Mouse (Mus musculus) brown adipose tissue, adult 24 weeks (tissue): ENCODE measurements around the gene Gm128. TPM values are rescaled to one million over a fixed set of nuclear protein-coding genes. Genes with fewer than 3 reads are reported as not detected.
"Not testable (repeated sequence)": the region's sequence is repeated elsewhere in the genome, so short reads cannot be mapped to it uniquely, and the experiment has no call there.

Experiments
- H3K27ac ChIP-seq: fragments of 200-500 bp; replicated peaks from 2 replicates; pipeline ENCODE4 v1.5.1; 2012; ENCODE audit warnings: low read depth, mild to moderate bottlenecking, low read length
- H3K4me1 ChIP-seq: fragments of 200-500 bp; 2 replicates; pipeline ENCODE4 v1.6.1; 2012; ENCODE audit warnings: low read length, mixed read lengths; ENCODE audit not compliant: control insufficient read depth, insufficient read depth, insufficient read length
- H3K4me3 ChIP-seq: fragments of 200-500 bp; 2 replicates; pipeline ENCODE4 v1.5.1; 2012; ENCODE audit warnings: low read depth, mild to moderate bottlenecking, low read length, moderate library complexity; ENCODE audit not compliant: insufficient read depth
- polyA plus RNA-seq: library from polyadenylated mRNA; stranded (reverse); fragments of >200 nt; gene quantifications from 2 replicates; pipeline ENCODE4 v1.2.4, GENCODE M21; 2012; ENCODE audit not compliant: missing spikeins, insufficient read depth, insufficient read length

The Gm128 gene
- polyA plus RNA-seq, 1 experiment = not detected

DNA sequence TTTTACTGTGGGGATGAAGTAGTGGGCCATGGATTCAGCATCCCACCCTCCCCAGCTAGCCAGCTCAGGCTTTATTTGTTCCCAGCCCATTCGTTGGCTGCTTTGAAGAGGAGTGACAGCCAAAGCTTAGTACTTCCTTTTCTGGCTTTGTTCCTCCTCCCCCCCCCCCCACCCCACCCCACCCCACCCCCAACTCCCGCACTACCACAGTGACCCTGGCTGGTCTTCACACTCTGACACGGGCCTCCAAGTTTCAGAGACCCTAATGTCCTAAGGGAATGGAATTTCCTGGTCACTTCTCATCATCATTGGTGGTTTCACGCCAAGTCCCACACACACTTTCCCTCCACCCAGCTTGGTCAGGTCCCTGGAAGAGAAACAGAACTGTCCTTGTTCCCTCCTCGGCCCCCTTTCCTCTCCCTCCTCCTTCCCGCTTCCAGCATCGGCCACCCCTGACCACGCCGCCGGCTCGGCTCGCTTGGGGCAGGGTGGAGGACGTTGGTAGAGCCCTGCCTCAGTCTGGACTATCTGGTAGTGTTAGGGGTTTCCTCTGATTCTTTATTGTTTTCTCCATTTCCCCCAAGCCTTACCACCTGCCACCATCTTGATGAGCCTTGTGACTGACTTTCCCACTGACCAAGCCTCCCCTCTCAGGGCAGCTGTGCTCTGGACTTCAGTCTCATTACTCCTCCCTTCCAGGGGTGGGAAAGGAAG lies 11.5 kb downstream of the Gm128 start:
- Histone ChIP-seq H3K4me1 (peaks cover 20% of the 10 kb centered on the region), H3K4me3 (peak overlapping the region; percentile 88), H3K27ac (peak overlapping the region; percentile 88)

- Histone ChIP-seq H3K27ac (peak overlapping the region; percentile 73), H3K4me1 (peaks cover 20% of the 10 kb centered on the region), H3K4me3 (peak overlapping the region; percentile 88)
Observed at GRCm38 (mm10) chr3:95228894-95229780, 12.3 kb downstream of the Gm128 start.

DNA sequence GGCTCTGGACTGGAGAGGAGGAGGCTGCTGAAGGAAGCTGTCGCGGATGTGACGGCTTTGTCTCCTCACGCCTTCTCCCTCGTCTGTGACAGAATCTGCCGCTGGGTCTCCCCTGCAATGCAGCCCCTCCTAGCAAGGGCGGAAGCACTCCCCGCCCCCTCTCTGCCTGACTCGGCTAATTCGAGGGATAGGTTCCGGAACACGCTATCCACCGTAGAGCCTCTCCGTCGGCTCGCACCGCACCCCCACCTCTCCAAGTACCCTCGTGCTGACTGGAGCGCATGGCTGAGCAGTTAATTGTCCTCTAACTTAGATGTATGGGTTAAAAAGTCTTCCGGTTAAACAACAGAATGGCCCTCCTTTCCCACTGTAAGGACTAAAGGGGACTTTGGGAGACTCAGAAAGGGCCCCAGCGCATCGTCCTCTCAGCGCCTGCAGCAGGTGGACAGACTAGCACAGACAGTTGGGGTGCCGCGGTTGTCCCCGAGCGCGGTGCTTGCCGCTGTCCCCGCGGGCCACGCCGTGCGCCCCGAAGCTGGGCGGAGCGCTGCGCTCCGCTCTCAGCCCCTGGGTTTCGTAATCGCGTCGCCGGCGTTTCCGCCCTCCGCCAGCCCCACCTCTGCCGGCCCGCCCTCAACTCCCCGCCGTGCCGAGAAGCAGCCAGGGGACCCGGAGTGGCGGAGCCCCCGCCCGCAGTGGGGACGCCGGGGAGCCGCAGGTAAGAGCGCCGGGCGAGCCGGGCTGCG lies 13.1 kb downstream of the Gm128 start, which contains the start of gene Cdc42se1:
Gene Cdc42se1 (plus strand): TSS at position 585 of the 746 bp plus-strand sequence.
- peak within 1 kb of the TSS; percentile 88 for H3K4me3 ChIP-seq
- peak within 1 kb of the TSS; percentile 88 for H3K27ac ChIP-seq
- peaks cover 20% of the 10 kb centered on the region for H3K4me1 ChIP-seq

DNA sequence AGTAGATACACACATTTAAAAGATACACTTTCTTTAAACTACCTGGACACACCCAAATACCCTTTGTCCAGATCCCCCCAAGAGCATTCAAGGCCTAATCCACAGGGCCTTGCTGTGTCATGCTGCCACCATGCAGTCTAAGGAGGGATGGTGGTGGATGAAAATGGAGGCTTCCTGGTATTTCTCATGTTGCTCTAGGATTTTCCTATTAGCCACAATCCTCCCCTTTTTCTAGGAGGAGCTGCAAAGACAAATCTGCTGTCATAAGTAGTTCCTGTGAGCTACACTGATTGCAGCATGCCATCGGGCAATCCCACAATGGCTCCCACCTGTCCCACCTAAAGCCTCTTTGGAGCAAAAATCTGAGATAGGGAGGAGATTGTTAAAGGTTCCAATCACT lies 14.2 kb downstream of the Gm128 start:
- H3K27ac ChIP-seq = no peak overlapping the region
- peaks cover 20% of the 10 kb centered on the region for H3K4me1 ChIP-seq
- no peak overlapping the region for H3K4me3 ChIP-seq

DNA sequence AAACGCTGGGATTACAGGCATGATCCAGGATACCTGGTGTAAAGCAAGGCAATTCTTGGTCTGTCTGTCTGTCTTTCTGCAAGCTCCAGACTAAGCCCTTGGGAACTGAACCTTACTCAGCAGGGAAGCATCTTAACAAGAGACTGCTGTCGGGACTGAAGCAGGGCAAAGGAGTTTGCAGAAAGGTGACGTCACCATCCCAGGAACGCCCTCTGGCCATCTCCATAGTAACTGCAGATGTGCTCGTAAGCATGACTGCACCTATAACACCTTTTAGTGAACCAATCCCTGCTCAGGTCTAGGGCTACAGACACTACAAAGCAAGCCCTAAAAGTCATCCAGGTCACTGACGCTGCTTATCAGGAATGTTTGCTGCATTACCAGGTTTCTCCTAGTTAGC lies 17.1 kb downstream of the Gm128 start:
- no peak overlapping the region for H3K4me3 ChIP-seq
- no peaks in the 10 kb centered on the region for H3K4me1 ChIP-seq
- no peak overlapping the region for H3K27ac ChIP-seq

GRCm38 (mm10) chr3:95223041-95223440 lies 18.4 kb downstream of the Gm128 start:
- no peaks in the 10 kb centered on the region for H3K4me1 ChIP-seq
- H3K4me3 ChIP-seq = no peak overlapping the region
- H3K27ac ChIP-seq = 0 out of 2 replicates have a peak overlapping the region, but pooled peaks have one; percentile 2

GRCm38 (mm10) chr3:95218466-95219137 lies 22.8 kb downstream of the Gm128 start:
- Histone ChIP-seq H3K27ac (no peak overlapping the region), H3K4me1 (no peaks in the 10 kb centered on the region), H3K4me3 (peak overlapping the region; percentile 86; the same call in 1 of the 2 replicates)

- H3K4me1 ChIP-seq = no peaks in the 10 kb centered on the region
- H3K4me3 ChIP-seq = peak within 1 kb of the TSS; percentile 86
- H3K27ac ChIP-seq = peak within 1 kb of the TSS; percentile 99
Observed at GRCm38 (mm10) chr3:95217255-95218134, 23.9 kb downstream of the Gm128 start, which contains the start of gene Gabpb2. TSS of gene Gabpb2 (minus strand) at chr3:95217916.

DNA sequence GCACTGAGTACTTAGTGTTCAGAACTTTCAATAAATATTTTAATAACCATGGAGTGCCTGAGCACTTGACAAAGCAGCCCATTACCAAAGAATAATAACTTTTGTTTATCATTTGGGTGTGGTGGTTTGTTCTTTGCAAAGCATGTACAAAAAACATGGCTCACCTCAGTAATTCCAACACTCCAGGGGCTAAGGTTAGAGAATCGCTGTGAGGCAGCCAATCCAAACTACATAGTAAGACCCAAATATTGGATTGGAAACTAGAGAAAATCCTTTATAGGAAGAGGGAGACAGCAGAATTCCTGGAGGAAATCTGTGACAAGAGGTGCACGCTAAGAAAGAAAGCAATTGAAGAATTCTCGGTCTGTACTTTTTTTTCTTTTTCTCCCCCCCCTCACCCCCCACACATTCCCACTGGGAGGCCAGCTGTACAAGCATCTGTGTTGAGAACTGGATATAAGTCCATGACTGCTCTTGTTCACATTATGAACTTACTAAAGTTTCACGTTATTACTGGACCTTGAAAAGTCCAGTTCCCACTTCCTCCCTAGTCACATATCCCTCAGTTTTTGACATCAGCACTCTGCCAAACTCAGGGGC lies 24.6 kb downstream of the Gm128 start:
- no peaks in the 10 kb centered on the region for H3K4me1 ChIP-seq
- H3K27ac ChIP-seq = 0 out of 2 replicates have a peak overlapping the region, but pooled peaks have one; percentile 10
- H3K4me3 ChIP-seq = peak overlapping the region; percentile 55

DNA sequence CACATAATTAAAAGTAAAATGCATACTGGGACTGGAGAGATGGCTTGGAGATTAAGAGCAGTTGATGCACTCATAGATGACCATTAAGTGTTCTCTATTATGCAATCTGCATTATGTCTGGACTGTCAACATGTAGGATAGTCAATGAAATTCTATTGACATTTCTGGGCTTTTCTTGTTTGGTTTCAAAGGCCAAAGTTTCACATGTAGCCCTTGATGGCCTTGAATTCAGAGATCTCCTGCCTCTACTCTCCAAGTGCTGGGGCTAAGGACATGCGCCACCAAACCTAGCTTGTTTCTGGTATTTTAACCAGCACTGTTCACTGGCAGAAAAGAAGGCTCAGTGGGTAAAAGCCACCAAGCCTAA lies 27.8 kb downstream of the Gm128 start:
- Histone ChIP-seq H3K4me1 (no peaks in the 10 kb centered on the region), H3K4me3 (no peak overlapping the region), H3K27ac (no peak overlapping the region)

GRCm38 (mm10) chr3:95212889-95213608 lies 28.3 kb downstream of the Gm128 start:
- H3K27ac ChIP-seq, H3K4me3 ChIP-seq, H3K4me1 ChIP-seq: not testable (repeated sequence)

DNA sequence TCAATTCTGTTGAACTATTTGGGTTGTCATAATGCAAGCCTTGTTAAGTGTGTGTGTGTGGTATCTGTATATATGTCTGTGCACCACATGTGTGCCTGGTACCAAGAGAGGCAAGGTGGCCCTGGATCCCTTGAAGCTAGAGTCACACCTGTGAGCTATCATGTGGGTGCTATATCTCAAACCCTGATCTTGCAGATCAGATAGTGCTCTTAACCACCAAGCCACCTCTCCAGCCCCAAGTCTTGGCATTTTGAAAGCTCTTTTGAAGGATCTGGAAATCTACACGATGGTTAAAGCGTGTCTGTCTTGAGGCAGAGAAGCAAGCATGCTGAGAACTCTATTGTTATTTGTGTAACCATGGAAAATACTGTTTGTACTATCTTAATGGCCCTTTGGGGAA lies 30.8 kb downstream of the Gm128 start:
- Histone ChIP-seq H3K4me3 (no peak overlapping the region), H3K4me1 (no peaks in the 10 kb centered on the region), H3K27ac (no peak overlapping the region)

DNA sequence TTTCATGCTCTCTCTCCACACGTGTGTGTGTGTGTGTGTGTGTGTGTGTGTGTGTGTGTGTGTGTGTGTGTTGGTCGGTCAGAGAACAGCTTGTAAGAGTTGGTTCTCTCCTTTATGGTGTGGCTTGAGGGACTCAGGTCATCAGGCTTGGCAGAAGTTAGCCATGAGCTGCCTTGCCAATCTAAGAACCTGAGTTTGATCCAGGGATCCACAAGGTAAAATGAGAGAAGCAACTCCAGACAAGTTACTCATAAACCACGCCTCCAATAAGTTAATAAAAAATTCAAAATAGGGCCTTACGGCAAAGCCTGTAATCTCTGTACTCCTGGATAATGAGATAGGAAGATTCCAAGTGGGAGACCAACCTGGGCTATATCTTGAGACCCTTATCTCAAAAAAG lies 33.1 kb downstream of the Gm128 start:
- no peak overlapping the region for H3K27ac ChIP-seq
- no peak overlapping the region for H3K4me3 ChIP-seq
- H3K4me1 ChIP-seq = no peaks in the 10 kb centered on the region
